Comparison of ENCODE assay signal across 8 mouse cellular contexts in the genomic region with DNA sequence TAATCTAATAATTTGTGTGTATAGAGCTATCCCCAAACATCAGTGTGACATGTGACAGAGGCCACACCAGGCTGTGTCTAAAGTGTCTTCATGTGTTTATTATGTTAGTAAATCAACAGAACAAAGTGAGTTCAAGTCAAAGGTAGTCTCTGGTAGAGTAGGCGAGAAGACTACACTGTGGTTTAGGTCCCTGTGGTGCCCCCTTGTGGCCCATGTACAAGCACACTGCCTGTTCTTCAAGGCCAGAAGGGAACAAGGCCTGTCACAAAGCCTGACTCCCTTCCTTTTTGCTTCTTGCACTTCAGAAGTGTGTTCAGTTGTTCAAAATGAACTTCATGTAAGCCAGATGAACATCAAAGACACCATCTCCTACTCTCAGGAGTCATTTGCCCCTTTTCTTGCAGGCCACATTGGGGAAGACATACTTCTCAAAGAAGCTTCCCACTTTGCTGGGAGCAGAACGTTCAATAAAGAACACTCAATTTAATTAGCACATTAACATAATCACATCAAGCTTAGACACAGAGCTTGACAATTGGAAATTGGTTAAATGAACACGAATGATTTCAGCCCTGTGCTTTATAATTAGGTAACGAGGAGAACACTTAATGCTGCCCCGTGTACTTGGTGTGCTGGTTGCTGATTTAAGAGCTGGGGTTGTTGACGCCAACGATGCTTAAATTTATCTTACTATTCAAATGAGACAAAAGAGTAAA. TPM values are rescaled to one million over a fixed set of nuclear protein-coding genes. Genes with fewer than 3 reads are reported as not detected.
DNase-seq lines count a peak whose midpoint lies in the region; ATAC-seq and TF ChIP-seq lines count a peak whose summit lies in the region.

No protein-coding gene starts in this region.

- H3K36me3 ChIP-seq in kidney, embryonic 16.5 days (ENCODE audit: insufficient read depth, low read length): no peaks in the 10 kb centered on the region
- no peaks in the 10 kb centered on the region for H3K36me3 ChIP-seq in forebrain, postnatal 0 days (ENCODE audit: insufficient read depth)

- TF ChIP-seq CTCF in forebrain, postnatal 0 days (IDR thresholded peaks at IDR 0.05; ENCODE audit: low read depth): peak; percentile 55

- no peak overlapping the region for H3K4me3 ChIP-seq in kidney, embryonic 16.5 days (ENCODE audit: low read length)
- H3K4me3 ChIP-seq in forebrain, postnatal 0 days (ENCODE audit: low read depth, low read length): no peak overlapping the region

- H3K9me3 ChIP-seq in kidney, embryonic 16.5 days (ENCODE audit: low read length): no peaks in the 10 kb centered on the region
- H3K9me3 ChIP-seq in forebrain, postnatal 0 days (ENCODE audit: low read length): no peaks in the 10 kb centered on the region

- H3K27me3 ChIP-seq in kidney, embryonic 16.5 days (ENCODE audit: insufficient read depth, low read length): no peaks in the 10 kb centered on the region
- H3K27me3 ChIP-seq in forebrain, postnatal 0 days (ENCODE audit: insufficient read depth, low read length): no peaks in the 10 kb centered on the region

- H3K4me1 ChIP-seq in kidney, embryonic 16.5 days (ENCODE audit: insufficient read depth, low read length): no peaks in the 10 kb centered on the region
- no peaks in the 10 kb centered on the region for H3K4me1 ChIP-seq in forebrain, postnatal 0 days (ENCODE audit: insufficient read depth)

- H3K4me2 ChIP-seq in kidney, embryonic 16.5 days (replicated peaks; ENCODE audit: low read depth, low read length): no peak overlapping the region
- no peak overlapping the region for H3K4me2 ChIP-seq in forebrain, postnatal 0 days (ENCODE audit: low read depth)

- no peak overlapping the region for H3K27ac ChIP-seq in kidney, embryonic 16.5 days (ENCODE audit: low read length)
- H3K27ac ChIP-seq in forebrain, postnatal 0 days (ENCODE audit: low read depth, low read length): no peak overlapping the region

- H3K9ac ChIP-seq in kidney, embryonic 16.5 days (replicated peaks; ENCODE audit: low read length): no peak overlapping the region
- no peak overlapping the region for H3K9ac ChIP-seq in forebrain, postnatal 0 days

- no peak for ATAC-seq in kidney, embryonic 16.5 days (ENCODE audit: low FRiP score, low TSS enrichment)
- ATAC-seq in forebrain, postnatal 0 days: 0 out of 2 replicates have a peak, but pooled peaks have one; percentile 43

- WGBS in kidney, embryonic 16.5 days: 72% methylated on average over 7 of the region's 7 CpGs
- WGBS in forebrain, postnatal 0 days: 17% methylated on average over 7 of the region's 7 CpGs

- DNase-seq in kidney, adult 18-20 months: peak; percentile 59
- peak; percentile 65 for DNase-seq in CD4-positive, CD25-positive, alpha-beta regulatory T cell, adult 2 months (ENCODE audit: low read depth, low spot score)
- DNase-seq in adrenal gland, adult 18-20 months (ENCODE audit: low spot score in 2 of 2): peak; percentile 15 to 22
- no peak for DNase-seq in forebrain, postnatal 0 days
- peak; percentile 43 for DNase-seq in lung, postnatal 36 days
- DNase-seq in MN1 (ENCODE audit: low spot score): no peak
- no peak for DNase-seq in urinary bladder, postnatal 14 days (ENCODE audit: low spot score)

RNA-seq across cellular contexts. Expression of a gene that starts 14.9 kb away (rescaled TPM):
- 10.8 and 10.9 TPM in 2 replicates for polyA plus RNA-seq in kidney, embryonic 16.5 days (2015; fragmentation: Nextera tagmentation; extraction: Ambion mirVana)
- total RNA-seq in adrenal gland, adult 18-20 months (2021): 10 to 100 TPM; 34.9 to 36.4 TPM
- 113 and 138 TPM in 2 replicates for total RNA-seq in forebrain, postnatal 0 days (2014; rRNA removed)
- polyA plus RNA-seq in forebrain, postnatal 0 days (2015; fragmentation: Nextera tagmentation; extraction: Ambion mirVana): 50.3 and 61.9 TPM in 2 replicates

Comparison
In these comparisons a context has a peak if more than half of its experiments do, and no peak if none do; other contexts are left out.
1. DNase-seq: peak in kidney, adult 18-20 months (single experiment), CD4-positive, CD25-positive, alpha-beta regulatory T cell, adult 2 months (single experiment), adrenal gland, adult 18-20 months (2 of 2) and lung, postnatal 36 days (single experiment); none in forebrain, postnatal 0 days (single experiment), MN1 (single experiment) and urinary bladder, postnatal 14 days (single experiment).